Mouse (Mus musculus) forebrain, embryonic 10.5 days (tissue): ENCODE results near the gene Vangl1. TPM values are rescaled to one million over a fixed set of nuclear protein-coding genes. Genes with fewer than 3 reads are reported as not detected.

Experiments used
- DNase-seq: peaks from one replicate; pipeline ENCODE4 v3.0.0-alpha.2; 2017; ENCODE audit warnings: low spot score; ENCODE audit errors: extremely low spot score
- H3K27ac ChIP-seq: fragments of 300-500 bp; sonication (generic); 2 replicates; pipeline ENCODE4 v1.5.1; 2016; ENCODE audit warnings: mild to moderate bottlenecking
- H3K27me3 ChIP-seq: fragments of 300-500 bp; sonication (generic); 2 replicates; pipeline ENCODE4 v1.6.1; 2016; ENCODE audit warnings: mild to moderate bottlenecking; ENCODE audit not compliant: poor library complexity, severe bottlenecking
- H3K36me3 ChIP-seq: fragments of 300-500 bp; sonication (generic); replicated peaks from 2 replicates; pipeline ENCODE4 v1.6.1; 2016; ENCODE audit warnings: mild to moderate bottlenecking, moderate library complexity
- H3K4me1 ChIP-seq: fragments of 300-500 bp; sonication (generic); 2 replicates; pipeline ENCODE4 v1.6.1; 2016
- H3K4me3 ChIP-seq: fragments of 300-500 bp; sonication (generic); 2 replicates; pipeline ENCODE4 v1.5.1; 2016; ENCODE audit warnings: mild to moderate bottlenecking, moderate library complexity
- H3K9me3 ChIP-seq: fragments of 300-500 bp; sonication (generic); 2 replicates; pipeline ENCODE4 v1.6.1; 2016; ENCODE audit warnings: mild to moderate bottlenecking, moderate library complexity
- WGBS: fragments of 180-500 bp; shearing (Covaris S2); methylation state at CpG from one replicate; pipeline ENCODE4 v1.1.7; 2016; 5-methylcytosine and 5-hydroxymethylcytosine counted together
- polyA plus RNA-seq: library from polyadenylated mRNA; unstranded; fragments of >200 nt; fragmentation: Nextera tagmentation; extraction: Ambion mirVana; gene quantifications from 2 replicates; pipeline ENCODE4 v1.2.1, GENCODE M21; 2016

The Vangl1 gene
- polyA plus RNA-seq, 1 experiment from 2014 or later, result 11.0 TPM

DNA sequence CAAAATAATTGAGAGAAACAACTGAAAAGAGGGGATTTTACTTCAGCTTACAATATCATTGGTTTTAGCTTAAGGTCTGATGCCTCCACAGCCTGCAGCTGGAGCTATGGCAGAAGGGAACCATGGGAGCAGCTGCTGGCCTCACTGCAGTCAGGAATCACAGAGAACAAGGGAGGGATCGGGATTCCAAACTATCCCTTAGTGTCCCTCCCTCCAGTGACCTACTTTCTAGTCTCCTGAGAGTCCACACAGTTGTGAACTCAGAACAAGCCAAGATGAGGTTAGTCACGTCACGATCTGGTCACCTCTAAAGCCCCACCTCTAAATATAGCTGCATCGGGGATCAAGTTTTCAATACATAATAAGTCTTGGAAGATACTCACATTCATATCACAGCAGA, 57.3 kb downstream of the Vangl1 start:
- WGBS, result 77% methylated on average over 4 of the region's 4 CpGs

DNA sequence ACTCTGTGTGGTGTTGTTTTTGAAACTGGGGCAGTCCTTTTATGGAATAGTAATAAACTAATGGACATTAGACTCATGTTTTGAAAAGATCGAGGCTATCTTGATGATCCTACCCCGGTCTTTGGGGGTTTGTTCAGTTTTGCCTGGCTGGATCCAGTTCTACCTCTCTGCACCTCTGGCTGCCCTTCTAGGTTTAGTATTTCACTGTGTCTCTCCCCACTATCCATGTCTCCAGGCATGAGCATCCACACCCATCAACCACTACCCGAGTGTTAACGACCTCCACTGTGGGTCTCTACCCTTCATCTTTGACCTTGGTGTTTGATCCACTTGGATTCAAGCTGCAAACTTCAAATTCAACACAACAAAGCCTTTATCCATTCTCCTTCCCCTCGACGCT, 58.1 kb downstream of the Vangl1 start:
- Histone ChIP-seq H3K36me3 (no peaks in the 10 kb centered on the region), H3K27ac (peak overlapping the region; percentile 70), H3K4me1 (peaks cover 61% of the 10 kb centered on the region), H3K4me3 (no peak overlapping the region), H3K27me3 (peaks cover 55% of the 10 kb centered on the region), H3K9me3 (no peaks in the 10 kb centered on the region)
- WGBS, result 56% methylated on average over 6 of the region's 6 CpGs
- DNase-seq, result no peak

More for the DNA sequence above, 57.3 kb downstream of the Vangl1 start:
- peaks cover 55% of the 10 kb centered on the region for H3K27me3 ChIP-seq
- no peaks in the 10 kb centered on the region for H3K36me3 ChIP-seq
- H3K9me3 ChIP-seq, result no peaks in the 10 kb centered on the region
- H3K27ac ChIP-seq, result peak overlapping the region; percentile 70
- DNase-seq, result no peak
- no peak overlapping the region for H3K4me3 ChIP-seq
- peaks cover 62% of the 10 kb centered on the region for H3K4me1 ChIP-seq

DNA sequence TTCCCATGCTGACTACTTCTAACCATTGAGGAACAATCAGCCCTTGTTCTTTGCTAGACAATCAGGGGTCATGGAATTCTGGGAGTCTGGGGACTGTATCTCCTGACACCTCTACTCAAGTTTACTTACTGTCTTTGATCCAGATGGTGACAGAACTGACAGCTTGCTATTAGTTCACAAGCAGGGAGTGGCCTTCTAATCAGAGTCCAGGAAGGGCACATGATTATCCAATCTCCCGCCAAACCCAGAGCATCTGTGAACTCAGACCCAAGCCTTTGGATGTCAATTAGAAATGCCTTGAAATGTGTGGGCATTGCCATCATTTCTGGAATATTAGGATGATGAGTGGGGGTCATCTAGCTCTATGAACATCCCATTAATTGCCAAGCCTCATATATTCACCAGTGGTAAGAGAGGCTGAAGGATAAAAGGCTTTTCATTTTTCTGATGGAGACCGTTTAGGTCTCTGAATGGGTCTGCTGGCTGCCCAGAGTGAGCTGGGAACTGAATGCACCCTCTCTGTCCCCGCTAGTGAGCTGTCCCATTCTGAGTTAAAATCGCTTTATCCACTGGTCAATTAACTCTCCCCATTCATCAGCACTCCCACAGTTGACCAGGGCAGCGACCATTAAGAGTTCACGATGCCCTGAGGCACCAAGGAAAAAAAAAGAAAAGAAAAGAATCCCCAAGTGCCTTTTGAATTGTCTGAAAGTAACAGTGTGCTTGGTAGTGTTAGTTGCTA, 58.7 kb downstream of the Vangl1 start:
- WGBS, result 9% methylated on average over 6 of the region's 6 CpGs

DNA sequence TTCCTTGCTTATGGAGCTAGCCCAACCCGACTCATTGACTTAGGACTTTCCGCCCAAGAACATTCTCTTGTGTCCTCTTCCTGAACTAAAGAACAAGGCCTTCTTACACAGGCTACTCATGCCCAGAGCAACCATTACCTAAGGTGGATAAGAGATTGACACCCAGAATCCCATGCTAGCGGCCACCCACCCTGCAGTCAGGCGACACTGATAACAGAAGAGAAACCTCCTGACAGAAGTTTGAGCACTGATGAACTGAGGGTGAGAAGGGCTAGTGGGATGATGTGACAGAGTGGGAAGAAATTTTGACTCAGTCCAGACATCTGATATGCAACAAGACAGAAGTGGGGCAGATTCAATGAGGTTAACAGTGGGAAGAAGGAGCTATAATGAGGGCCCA, 60.1 kb downstream of the Vangl1 start:
- no peaks in the 10 kb centered on the region for H3K36me3 ChIP-seq
- peak overlapping the region; percentile 67; the same call in 1 of the 2 replicates for H3K27ac ChIP-seq
- no peaks in the 10 kb centered on the region for H3K9me3 ChIP-seq
- WGBS, result 91% methylated on average over 4 of the region's 4 CpGs
- H3K27me3 ChIP-seq, result peaks cover 58% of the 10 kb centered on the region
- no peak for DNase-seq
- H3K4me1 ChIP-seq, result peaks cover 51% of the 10 kb centered on the region
- no peak overlapping the region for H3K4me3 ChIP-seq

More for the DNA sequence above, 58.7 kb downstream of the Vangl1 start:
- no peak for DNase-seq
- Histone ChIP-seq H3K36me3 (no peaks in the 10 kb centered on the region), H3K27ac (peak overlapping the region; percentile 70), H3K9me3 (no peaks in the 10 kb centered on the region), H3K4me3 (no peak overlapping the region), H3K27me3 (peaks cover 56% of the 10 kb centered on the region), H3K4me1 (peaks cover 58% of the 10 kb centered on the region)

DNA sequence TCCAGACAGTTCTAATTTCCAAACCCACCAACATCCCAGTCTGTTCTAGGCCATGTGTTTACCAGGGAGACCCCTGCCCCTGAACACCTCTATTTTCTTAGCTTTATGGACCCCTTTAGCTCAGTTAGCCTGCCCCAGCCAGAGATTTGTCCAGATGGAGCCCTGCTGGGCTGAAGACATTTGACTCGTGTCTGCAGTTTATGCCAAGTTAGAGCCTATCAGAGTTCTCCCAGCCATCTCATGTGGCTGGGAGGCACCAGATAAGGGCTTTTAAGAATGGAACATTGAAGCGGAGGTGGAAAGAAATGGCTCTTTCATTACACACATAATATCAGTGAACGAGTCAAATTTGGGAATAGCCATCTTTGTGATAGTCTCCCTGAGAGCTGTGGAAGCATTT, 61.0 kb downstream of the Vangl1 start:
- no peak for DNase-seq
- Histone ChIP-seq H3K27me3 (peaks cover 55% of the 10 kb centered on the region), H3K4me3 (no peak overlapping the region), H3K27ac (peak overlapping the region; percentile 67; the same call in 1 of the 2 replicates), H3K4me1 (peaks cover 51% of the 10 kb centered on the region), H3K9me3 (no peaks in the 10 kb centered on the region), H3K36me3 (no peaks in the 10 kb centered on the region)
- 87% methylated on average over 3 of the region's 3 CpGs for WGBS

DNA sequence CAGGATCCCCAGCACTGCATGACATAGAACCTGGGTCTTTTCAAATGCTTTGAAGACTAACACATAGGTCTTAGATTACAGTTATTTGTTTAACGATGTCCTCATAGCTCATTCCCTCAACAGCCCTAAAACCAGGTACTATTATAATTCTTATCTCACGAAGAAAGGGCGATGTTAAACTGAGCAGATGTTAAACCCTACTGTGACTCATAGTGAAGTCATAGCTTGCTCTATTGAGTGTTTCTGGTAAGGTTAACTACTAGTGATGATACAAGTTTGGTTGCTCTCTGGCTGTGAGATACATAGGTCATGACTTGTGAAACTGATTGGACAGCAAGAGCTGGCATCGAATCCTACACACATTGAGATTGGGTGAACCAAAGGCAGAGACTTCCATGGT, 61.5 kb downstream of the Vangl1 start:
- H3K36me3 ChIP-seq, result no peaks in the 10 kb centered on the region
- no peaks in the 10 kb centered on the region for H3K9me3 ChIP-seq
- H3K27ac ChIP-seq, result no peak overlapping the region
- H3K4me1 ChIP-seq, result peaks cover 53% of the 10 kb centered on the region
- H3K27me3 ChIP-seq, result peaks cover 57% of the 10 kb centered on the region
- H3K4me3 ChIP-seq, result no peak overlapping the region
- 96% methylated on average over 4 of the region's 4 CpGs for whole genome bisulfite sequencing
- no peak for DNase-seq

DNA sequence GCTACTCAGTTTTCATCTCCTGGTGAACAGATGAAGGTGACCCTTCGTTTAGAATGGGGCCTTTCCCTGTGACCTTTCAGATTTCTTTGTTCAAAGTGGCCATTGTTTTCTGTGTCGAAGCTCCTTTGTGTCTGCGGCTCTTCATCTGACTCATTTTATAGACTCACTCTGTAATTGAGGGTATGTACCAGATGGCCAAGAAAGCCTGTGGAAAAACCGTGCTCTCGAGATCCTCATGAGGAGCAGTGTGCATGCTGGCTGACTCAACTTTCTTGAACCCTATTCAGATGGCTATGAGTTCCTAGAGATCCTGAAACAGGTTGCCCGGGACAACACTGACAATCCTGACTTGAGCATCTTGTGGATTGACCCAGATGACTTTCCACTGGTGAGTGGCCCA, 62.6 kb downstream of the Vangl1 start:
- peaks cover 54% of the 10 kb centered on the region for H3K27me3 ChIP-seq
- no peak for DNase-seq
- 53% methylated on average over 6 of the region's 6 CpGs for WGBS

DNA sequence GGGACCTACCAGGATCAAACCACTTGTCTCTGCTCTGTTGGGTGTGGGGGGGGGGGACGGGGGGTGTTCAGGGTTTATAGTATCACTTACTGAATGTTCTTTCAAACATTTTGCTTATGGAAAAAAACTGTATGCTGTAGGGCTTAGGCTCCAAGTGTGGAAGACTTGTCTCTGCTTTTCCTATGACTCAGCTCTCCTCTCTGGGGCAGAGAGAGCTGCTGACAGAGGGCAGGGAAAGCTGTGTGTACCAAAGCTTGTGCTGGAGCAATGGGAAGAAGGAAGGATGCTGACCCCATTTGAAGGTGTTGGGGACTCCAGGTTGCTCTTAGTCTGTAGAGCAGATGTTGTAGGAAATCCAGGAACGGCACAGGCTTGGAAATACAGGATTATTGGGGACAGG, 63.0 kb downstream of the Vangl1 start:
- WGBS, result 77% methylated on average over 2 of the region's 2 CpGs
- peaks cover 56% of the 10 kb centered on the region for H3K27me3 ChIP-seq
- H3K36me3 ChIP-seq, result no peaks in the 10 kb centered on the region
- peaks cover 44% of the 10 kb centered on the region for H3K4me1 ChIP-seq
- H3K27ac ChIP-seq, result 0 out of 2 replicates have a peak overlapping the region, but pooled peaks have one; percentile 22
- no peak for DNase-seq
- H3K4me3 ChIP-seq, result no peak overlapping the region
- H3K9me3 ChIP-seq, result no peaks in the 10 kb centered on the region

More for the DNA sequence above, 62.6 kb downstream of the Vangl1 start:
- Histone ChIP-seq H3K4me3 (no peak overlapping the region), H3K9me3 (no peaks in the 10 kb centered on the region), H3K27ac (0 out of 2 replicates have a peak overlapping the region, but pooled peaks have one; percentile 22), H3K4me1 (peaks cover 44% of the 10 kb centered on the region), H3K36me3 (no peaks in the 10 kb centered on the region)

DNA sequence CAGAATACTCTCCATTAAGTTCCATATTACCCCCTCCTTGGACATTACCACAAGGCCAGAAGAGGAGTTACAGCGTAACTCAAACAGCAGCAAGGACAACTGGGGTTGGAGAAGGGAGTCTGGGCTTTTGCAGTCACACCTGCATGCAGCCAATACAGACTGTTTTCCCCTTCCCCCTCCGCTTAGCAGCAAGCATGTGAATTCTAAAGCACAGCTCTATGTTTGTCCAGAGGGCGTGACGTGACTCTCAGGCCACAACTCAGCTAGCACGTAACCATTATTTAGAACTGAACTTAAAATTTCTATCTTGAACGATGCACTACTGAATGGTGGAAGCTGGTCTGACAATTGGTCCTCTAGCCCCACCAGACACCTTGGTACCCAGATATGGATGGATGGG, 63.9 kb downstream of the Vangl1 start:
- Histone ChIP-seq H3K4me3 (no peak overlapping the region), H3K9me3 (no peaks in the 10 kb centered on the region), H3K4me1 (peaks cover 44% of the 10 kb centered on the region), H3K36me3 (no peaks in the 10 kb centered on the region), H3K27me3 (peaks cover 62% of the 10 kb centered on the region), H3K27ac (no peak overlapping the region)
- DNase-seq, result no peak
- WGBS, result 92% methylated on average over 6 of the region's 6 CpGs

DNA sequence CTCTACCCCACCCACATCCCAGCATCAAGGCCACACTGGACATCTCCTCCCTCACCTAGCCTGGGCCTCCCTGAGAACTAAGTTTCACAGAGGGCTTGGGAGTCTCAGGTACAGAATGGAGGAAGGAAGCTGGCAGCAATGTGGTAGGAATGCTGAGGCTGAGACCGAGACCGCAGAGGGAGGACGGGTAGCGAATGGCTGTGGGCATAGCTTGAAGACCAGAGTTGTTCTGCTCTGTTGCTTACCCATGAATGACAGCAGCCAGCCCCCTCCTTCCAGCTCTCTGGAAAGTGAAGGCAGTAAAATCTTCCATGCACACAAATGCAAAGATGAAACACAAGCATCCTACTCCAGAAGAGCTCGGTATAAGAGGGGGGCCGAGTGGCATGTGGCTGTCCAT, 65.6 kb downstream of the Vangl1 start:
- 84% methylated on average over 6 of the region's 6 CpGs for WGBS

DNA sequence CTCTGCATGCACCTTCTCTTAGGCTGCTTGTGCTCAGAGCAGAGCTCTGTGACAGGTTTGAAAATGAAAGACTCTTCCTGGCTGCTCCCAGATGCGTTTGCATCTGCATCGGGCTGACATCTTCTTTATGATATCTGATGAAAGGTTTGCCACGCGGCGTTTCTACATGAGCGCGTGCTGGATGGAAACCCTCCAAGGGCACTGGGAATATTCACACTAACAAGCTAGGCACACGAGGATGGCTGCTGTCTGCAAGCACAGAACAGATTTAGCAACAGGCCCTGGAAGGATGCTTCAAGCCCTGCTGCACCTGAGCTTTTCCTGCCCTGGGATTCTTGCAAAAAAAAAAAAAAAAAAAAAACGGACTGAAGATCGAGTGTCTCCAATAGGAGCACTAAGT, 67.3 kb downstream of the Vangl1 start:
- Histone ChIP-seq H3K9me3 (no peaks in the 10 kb centered on the region), H3K27ac (no peak overlapping the region), H3K4me1 (peaks cover 39% of the 10 kb centered on the region), H3K4me3 (no peak overlapping the region), H3K27me3 (peaks cover 41% of the 10 kb centered on the region), H3K36me3 (no peaks in the 10 kb centered on the region)
- WGBS, result 88% methylated on average over 10 of the region's 10 CpGs
- DNase-seq, result no peak

More for the DNA sequence above, 65.6 kb downstream of the Vangl1 start:
- Histone ChIP-seq H3K27ac (no peak overlapping the region), H3K27me3 (peaks cover 54% of the 10 kb centered on the region), H3K9me3 (no peaks in the 10 kb centered on the region), H3K4me1 (peaks cover 40% of the 10 kb centered on the region), H3K36me3 (no peaks in the 10 kb centered on the region), H3K4me3 (no peak overlapping the region)
- no peak for DNase-seq

DNA sequence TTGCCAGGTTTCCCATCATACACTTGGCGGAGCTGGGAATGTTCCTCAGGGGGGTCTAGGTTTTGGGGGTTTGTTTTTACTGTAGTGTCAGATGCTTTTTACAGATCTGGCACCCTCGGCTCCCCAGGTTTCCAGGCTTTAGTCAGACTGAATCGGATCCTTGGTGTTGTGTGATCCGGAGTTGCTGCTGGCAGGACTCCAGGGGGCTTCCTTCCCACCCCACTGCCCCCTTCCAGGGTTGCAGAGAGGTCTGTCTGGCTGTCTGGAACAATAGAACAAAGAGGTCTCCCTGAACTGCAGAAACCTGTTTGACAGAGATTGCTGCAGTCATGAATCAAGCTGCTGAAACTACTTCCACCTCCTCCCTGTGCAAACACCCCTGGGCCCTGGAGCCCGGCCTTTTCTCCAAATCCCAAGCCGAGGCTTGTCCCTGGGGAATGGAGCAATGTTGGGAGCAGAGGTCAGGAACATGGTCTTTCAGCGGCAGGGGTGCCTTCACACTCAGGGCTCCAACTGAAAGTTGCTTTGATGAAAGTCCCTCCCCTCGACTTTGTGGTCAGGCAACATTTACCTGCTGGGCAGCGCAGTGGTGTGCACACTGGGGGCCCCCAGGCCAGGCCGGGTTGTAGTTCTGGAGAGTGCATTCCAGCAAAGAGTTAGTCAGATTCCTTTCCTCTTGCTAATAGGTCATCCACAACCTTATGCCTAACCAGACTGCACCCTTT, 68.9 kb downstream of the Vangl1 start:
- WGBS, result 31% methylated on average over 10 of the region's 10 CpGs
- Histone ChIP-seq H3K4me1 (peaks cover 33% of the 10 kb centered on the region), H3K36me3 (no peaks in the 10 kb centered on the region), H3K4me3 (no peak overlapping the region), H3K27me3 (peaks cover 36% of the 10 kb centered on the region), H3K9me3 (no peaks in the 10 kb centered on the region), H3K27ac (peak overlapping the region; percentile 74)
- DNase-seq, result no peak
